Mouse (Mus musculus): ENCODE data around the gene Cfl1. TPM values are rescaled to one million over a fixed set of nuclear protein-coding genes. Genes with fewer than 3 reads are reported as not detected.

Gene Cfl1
- total RNA-seq, 2 experiments from 2014 or later = 52.8 to 72.0 TPM

- DNase-seq = no peak
- H3K4me3 ChIP-seq = no peak overlapping the region
- intact Hi-C loops (cut with DNase I) = no loop called here
- peak; percentile 44 for TF ChIP-seq CTCF (IDR thresholded peaks at IDR 0.05)
- no peak overlapping the region for H3K27ac ChIP-seq
Measured at GRCm38 (mm10) chr19:5472857-5473256, 17.4 kb upstream of the Cfl1 start.

- no peak for TF ChIP-seq CTCF (IDR thresholded peaks at IDR 0.05)
- intact Hi-C loops (cut with DNase I) = no loop called here
- DNase-seq = peak; percentile 88
- Histone ChIP-seq H3K4me3 (peak within 1 kb of the TSS; percentile 78), H3K27ac (peak within 1 kb of the TSS; percentile 80)
Measured at GRCm38 (mm10) chr19:5473720-5474119, 16.5 kb upstream of the Cfl1 start, which contains the start of gene Efemp2. TSS of gene Efemp2 (plus strand) at chr19:5473954.

- DNase-seq = peak; percentile 79
- Histone ChIP-seq H3K27ac (peak overlapping the region; percentile 80), H3K4me3 (peak overlapping the region; percentile 78)
- no peak for TF ChIP-seq CTCF (IDR thresholded peaks at IDR 0.05)
- intact Hi-C loops (cut with DNase I) = no loop called here
Measured at GRCm38 (mm10) chr19:5474281-5475068, 15.8 kb upstream of the Cfl1 start.

GRCm38 (mm10) chr19:5475069-5475714 is 15.1 kb upstream of the Cfl1 start:
- TF ChIP-seq CTCF (IDR thresholded peaks at IDR 0.05) = no peak
- Histone ChIP-seq H3K4me3 (peak overlapping the region; percentile 78), H3K27ac (peak overlapping the region; percentile 80)
- intact Hi-C loops (cut with DNase I) = no loop called here
- DNase-seq = peak; percentile 35

GRCm38 (mm10) chr19:5477004-5477667 is 13.1 kb upstream of the Cfl1 start:
- no peak for DNase-seq
- Histone ChIP-seq H3K4me3 (no peak overlapping the region), H3K27ac (no peak overlapping the region)
- TF ChIP-seq CTCF (IDR thresholded peaks at IDR 0.05) = no peak
- intact Hi-C loops (cut with DNase I) = no loop called here

GRCm38 (mm10) chr19:5477668-5478300 is 12.5 kb upstream of the Cfl1 start:
- 0 out of 2 replicates have a peak overlapping the region, but pooled peaks have one; percentile 8 for H3K27ac ChIP-seq
- no peak for TF ChIP-seq CTCF (IDR thresholded peaks at IDR 0.05)
- H3K4me3 ChIP-seq = no peak overlapping the region
- intact Hi-C loops (cut with DNase I) = no loop called here
- DNase-seq = no peak

- no peak overlapping the region for H3K4me3 ChIP-seq
- no peak for TF ChIP-seq CTCF (IDR thresholded peaks at IDR 0.05)
- DNase-seq = no peak
- no peak overlapping the region for H3K27ac ChIP-seq
- intact Hi-C loops (cut with DNase I) = no loop called here
Measured at GRCm38 (mm10) chr19:5480016-5480415, 10.2 kb upstream of the Cfl1 start.

GRCm38 (mm10) chr19:5481398-5481797 is 8.9 kb upstream of the Cfl1 start:
- no peak for TF ChIP-seq CTCF (IDR thresholded peaks at IDR 0.05)
- intact Hi-C loops (cut with DNase I) = no loop called here
- no peak for DNase-seq
- H3K27ac ChIP-seq = no peak overlapping the region
- H3K4me3 ChIP-seq = no peak overlapping the region

- no peak overlapping the region for H3K4me3 ChIP-seq
- intact Hi-C loops (cut with DNase I) = no loop called here
- no peak for TF ChIP-seq CTCF (IDR thresholded peaks at IDR 0.05)
- no peak overlapping the region for H3K27ac ChIP-seq
- DNase-seq = no peak
Measured at GRCm38 (mm10) chr19:5483386-5484359, 6.6 kb upstream of the Cfl1 start.

GRCm38 (mm10) chr19:5484496-5484895 is 5.8 kb upstream of the Cfl1 start:
- no peak for DNase-seq
- no peak for TF ChIP-seq CTCF (IDR thresholded peaks at IDR 0.05)
- intact Hi-C loops (cut with DNase I) = no loop called here

GRCm38 (mm10) chr19:5485371-5485770 is 4.9 kb upstream of the Cfl1 start:
- DNase-seq = no peak
- Histone ChIP-seq H3K27ac (no peak overlapping the region), H3K4me3 (no peak overlapping the region)
- TF ChIP-seq CTCF (IDR thresholded peaks at IDR 0.05) = no peak
- intact Hi-C loops (cut with DNase I) = loop anchor here (5.0 kb wide), 1 partner anchor 78 kb away; no protein-coding TSS in a partner anchor

More at GRCm38 (mm10) chr19:5484496-5484895, 5.8 kb upstream of the Cfl1 start:
- Histone ChIP-seq H3K4me3 (no peak overlapping the region), H3K27ac (no peak overlapping the region)

Data from gastrocnemius, adult 2 months (tissue).